ENCODE assay signal across 17 mouse cellular contexts in the genomic region with DNA sequence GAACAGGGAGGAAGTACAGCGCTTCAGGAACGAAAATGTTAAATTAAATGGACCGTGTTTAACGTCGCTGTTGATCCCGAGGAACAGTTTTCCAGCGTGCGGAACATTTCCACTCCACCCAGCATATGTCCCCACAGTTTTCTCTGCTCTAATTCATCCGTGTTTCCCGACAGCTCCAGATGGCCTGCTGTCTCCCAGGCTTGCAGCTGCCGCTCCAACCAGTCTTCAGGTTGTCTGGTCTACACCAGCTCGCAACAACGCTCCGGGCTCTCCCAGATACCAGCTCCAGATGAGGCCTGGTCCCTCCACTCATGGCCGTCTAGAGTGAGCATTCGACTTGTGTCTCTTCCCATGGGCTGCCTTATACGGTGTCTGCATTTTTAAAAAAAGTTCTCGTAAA.
DNase-seq lines count a peak whose midpoint lies in the region; ATAC-seq lines count a peak whose summit lies in the region.
"Had no signal": no experiment of that assay in that cellular context is flagged by ENCODE, and none has a peak within 500 bp of the region (broad histone marks: within the 10 kb centered on the region; RNA-seq: fewer than 3 reads in every experiment).

No protein-coding gene starts in this region.

- no peaks in the 10 kb centered on the region for H3K9me3 ChIP-seq in hindbrain, embryonic 16.5 days (ENCODE audit: control insufficient read depth, low read length)
- no peaks in the 10 kb centered on the region for H3K9me3 ChIP-seq in hindbrain, embryonic 11.5 days (ENCODE audit: control insufficient read depth, low read length)
- H3K9me3 ChIP-seq: heart, embryonic 13.5 days; liver, embryonic 12.5 days had no signal

- no peaks in the 10 kb centered on the region for H3K4me1 ChIP-seq in hindbrain, embryonic 16.5 days (ENCODE audit: control insufficient read depth, insufficient read depth, low read depth, low read length)
- H3K4me1 ChIP-seq in hindbrain, embryonic 11.5 days (replicated peaks; ENCODE audit: control insufficient read depth, insufficient read depth, low read length) = no peaks in the 10 kb centered on the region
- H3K4me1 ChIP-seq: heart, embryonic 13.5 days; liver, embryonic 12.5 days had no signal

- WGBS in hindbrain, embryonic 16.5 days = 64% methylated on average over 18 of the region's 18 CpGs
- WGBS in hindbrain, embryonic 11.5 days = 77% methylated on average over 18 of the region's 18 CpGs

- H3K36me3 ChIP-seq in hindbrain, embryonic 16.5 days (ENCODE audit: control insufficient read depth, insufficient read depth, low read length) = no peaks in the 10 kb centered on the region
- H3K36me3 ChIP-seq in hindbrain, embryonic 11.5 days (ENCODE audit: control insufficient read depth, insufficient read depth, low read length) = no peaks in the 10 kb centered on the region
- H3K36me3 ChIP-seq: heart, embryonic 13.5 days; liver, embryonic 12.5 days had no signal

- ATAC-seq in hindbrain, embryonic 16.5 days = 0 out of 2 replicates have a peak, but pooled peaks have one; percentile 40
- ATAC-seq in hindbrain, embryonic 11.5 days (ENCODE audit: low FRiP score) = no peak
- ATAC-seq: liver, embryonic 12.5 days had no signal

- DNase-seq in cerebellum, postnatal 25 days = peak; percentile 25 to 44
- DNase-seq in cerebellum, adult 8-10 months = no peak
- DNase-seq in hindbrain, embryonic 11.5 days (ENCODE audit: low spot score) = no peak
- DNase-seq in right cerebral cortex, adult 2 months (ENCODE audit: low spot score in 2 of 2) = peak; percentile 9 to 19
- DNase-seq in right cerebral cortex, adult 18-20 months = no peak
- peak; percentile 12 for DNase-seq in right cerebral cortex, postnatal 14 days
- no peak for DNase-seq in gastrocnemius, postnatal 25 days
- DNase-seq: adrenal gland, postnatal 10 days; cerebellum, postnatal 36 days; heart, postnatal 36 days; kidney, adult 8-10 months; kidney, postnatal 25 days; midbrain, embryonic 14.5 days; thymus, postnatal 25 days had no signal

- no peak overlapping the region for H3K4me2 ChIP-seq in hindbrain, embryonic 16.5 days (ENCODE audit: low read length)
- H3K4me2 ChIP-seq in hindbrain, embryonic 11.5 days (replicated peaks; ENCODE audit: low read depth, low read length) = no peak overlapping the region
- H3K4me2 ChIP-seq: heart, embryonic 13.5 days; liver, embryonic 12.5 days had no signal

- H3K9ac ChIP-seq in hindbrain, embryonic 16.5 days (ENCODE audit: low read depth, low read length) = no peak overlapping the region
- no peak overlapping the region for H3K9ac ChIP-seq in hindbrain, embryonic 11.5 days (ENCODE audit: low read depth, low read length)
- H3K9ac ChIP-seq: heart, embryonic 13.5 days; liver, embryonic 12.5 days had no signal

- no peaks in the 10 kb centered on the region for H3K27me3 ChIP-seq in hindbrain, embryonic 16.5 days (replicated peaks; ENCODE audit: control insufficient read depth, insufficient read depth, low read length)
- H3K27me3 ChIP-seq in hindbrain, embryonic 11.5 days (ENCODE audit: control insufficient read depth, insufficient read depth, low read length) = no peaks in the 10 kb centered on the region
- H3K27me3 ChIP-seq: heart, embryonic 13.5 days; liver, embryonic 12.5 days had no signal

- no peak overlapping the region for H3K4me3 ChIP-seq in hindbrain, embryonic 16.5 days (ENCODE audit: low read length)
- H3K4me3 ChIP-seq in hindbrain, embryonic 11.5 days (ENCODE audit: low read depth, low read length) = no peak overlapping the region
- H3K4me3 ChIP-seq: heart, embryonic 13.5 days; liver, embryonic 12.5 days had no signal

- H3K27ac ChIP-seq in hindbrain, embryonic 16.5 days (ENCODE audit: low read depth, low read length) = no peak overlapping the region
- no peak overlapping the region for H3K27ac ChIP-seq in hindbrain, embryonic 11.5 days (ENCODE audit: low read depth, low read length)
- H3K27ac ChIP-seq: heart, embryonic 13.5 days; liver, embryonic 12.5 days had no signal

Comparison
In these comparisons a context has a peak if more than half of its experiments do, and no peak if none do; other contexts are left out.
1. DNase-seq: peak in cerebellum, postnatal 25 days (2 of 2), right cerebral cortex, adult 2 months (2 of 2) and right cerebral cortex, postnatal 14 days (single experiment); none in cerebellum, adult 8-10 months (single experiment), hindbrain, embryonic 11.5 days (single experiment), right cerebral cortex, adult 18-20 months (single experiment) and gastrocnemius, postnatal 25 days (single experiment).